Mouse (Mus musculus) lung, adult 2 months (tissue): ENCODE measurements at regions not wholly inside any gene's neighbourhood (a gene's known extent, or its start where the extent isn't known, plus 50 kb on each side); places are given as distances from the start of the nearest gene placed in this dataset.
A peak's percentile ranks its signal among the peaks of the same experiment; 100 is the strongest.

Experiments used
- DNase-seq: peaks from one replicate; pipeline ENCODE4 v3.0.0; 2022
- H3K4me1 ChIP-seq: fragments of 200-500 bp; 2 replicates; pipeline ENCODE4 v1.6.1; 2011; ENCODE audit warnings: low read length; ENCODE audit not compliant: control insufficient read depth, insufficient read depth
- H3K4me3 ChIP-seq: fragments of 200-500 bp; replicated peaks from 2 replicates; pipeline ENCODE3; 2011; ENCODE audit warnings: low read depth, mild to moderate bottlenecking, control low read depth, low read length; ENCODE audit errors: extremely low read depth
- CTCF ChIP-seq: fragments of 200-500 bp; IDR thresholded peaks from 2 replicates; pipeline ENCODE4 v1.5.1; 2011; ENCODE audit warnings: mild to moderate bottlenecking, low read length, control low read depth; ENCODE audit not compliant: insufficient read depth
- POLR2A ChIP-seq: fragments of 200-500 bp; IDR thresholded peaks from 2 replicates; pipeline ENCODE4 v1.6.1; 2011; ENCODE audit warnings: low read depth, mild to moderate bottlenecking, control low read depth, low read length, borderline replicate concordance; ENCODE audit errors: extremely low read depth
- WGBS: fragments of 180-500 bp; shearing (Covaris S2); methylation state at CpG from one replicate; pipeline ENCODE4 v1.1.7; 2018; 5-methylcytosine and 5-hydroxymethylcytosine counted together

DNA sequence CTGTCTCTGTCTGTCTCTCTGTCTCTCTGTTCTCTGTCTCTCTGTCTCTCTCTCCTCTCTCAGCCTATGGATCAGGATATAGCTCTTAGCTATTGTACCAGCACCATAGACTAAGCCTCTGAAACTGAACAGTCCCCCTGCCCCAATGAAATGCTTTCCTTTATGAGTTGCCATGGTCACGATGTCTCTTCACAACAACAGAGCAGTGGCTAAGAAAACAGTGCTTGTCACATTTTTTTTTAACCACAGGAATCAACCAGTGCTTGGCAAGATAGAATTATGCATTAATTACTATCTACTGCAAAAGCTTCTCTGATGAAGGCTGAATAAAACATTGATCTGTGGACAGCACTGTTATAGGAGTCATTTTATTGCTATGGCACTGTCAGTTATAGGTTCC, 114.6 kb upstream of the Slco6d1 start:
- no peak for DNase-seq
- TF ChIP-seq CTCF (no peak), POLR2A (no peak)
- H3K4me3 ChIP-seq: no peak overlapping the region
- WGBS: 83% methylated on average over 1 of the region's 1 CpGs
- H3K4me1 ChIP-seq: no peaks in the 10 kb centered on the region

DNA sequence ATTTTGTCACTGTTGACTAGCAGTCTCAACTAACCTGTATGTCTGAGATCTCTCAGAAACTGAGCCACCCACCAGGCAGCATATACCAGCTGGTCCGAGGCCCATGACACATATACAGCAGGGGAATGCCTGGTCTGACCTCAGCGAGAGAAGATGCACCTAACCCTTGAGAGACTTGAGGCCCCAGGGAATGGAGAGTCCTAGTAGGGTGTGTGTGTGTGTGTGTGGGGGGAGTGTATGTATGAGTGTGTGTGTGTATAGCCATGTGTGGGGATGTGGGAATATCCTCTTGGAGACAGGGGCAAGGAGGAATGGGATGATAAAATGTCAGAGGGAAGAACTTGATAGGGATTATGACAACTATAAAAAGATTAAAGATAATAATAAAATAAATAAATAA, 113.4 kb upstream of the Slco6d1 start:
- no peak for TF ChIP-seq POLR2A
- TF ChIP-seq CTCF: no peak
- DNase-seq: no peak
- Histone ChIP-seq H3K4me1 (no peaks in the 10 kb centered on the region), H3K4me3 (no peak overlapping the region)
- WGBS: 98% methylated on average over 2 of the region's 2 CpGs

DNA sequence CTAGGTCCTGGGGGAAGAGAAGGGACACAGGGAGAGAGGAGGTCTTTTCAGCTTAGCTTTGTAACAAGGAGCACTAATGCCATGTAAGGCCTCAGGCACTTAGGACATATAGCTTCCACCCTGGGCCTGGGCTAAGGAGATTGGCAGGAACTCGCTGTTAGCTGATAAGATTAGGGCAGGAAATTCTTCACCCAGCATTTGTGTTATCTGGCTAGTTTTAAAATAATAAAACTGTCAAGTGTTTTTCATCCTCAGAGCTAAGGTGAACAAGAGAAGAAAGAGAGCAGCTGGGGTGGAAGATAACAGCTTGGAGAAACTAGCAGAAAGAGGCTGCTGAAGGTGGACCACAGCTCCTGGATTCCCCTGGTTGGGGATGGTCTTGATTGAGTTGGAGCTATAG, 111.0 kb upstream of the Slco6d1 start:
- DNase-seq: no peak
- TF ChIP-seq CTCF (no peak), POLR2A (no peak)
- no peak overlapping the region for H3K4me3 ChIP-seq
- 33% methylated on average over 1 of the region's 1 CpGs for WGBS
- no peaks in the 10 kb centered on the region for H3K4me1 ChIP-seq

DNA sequence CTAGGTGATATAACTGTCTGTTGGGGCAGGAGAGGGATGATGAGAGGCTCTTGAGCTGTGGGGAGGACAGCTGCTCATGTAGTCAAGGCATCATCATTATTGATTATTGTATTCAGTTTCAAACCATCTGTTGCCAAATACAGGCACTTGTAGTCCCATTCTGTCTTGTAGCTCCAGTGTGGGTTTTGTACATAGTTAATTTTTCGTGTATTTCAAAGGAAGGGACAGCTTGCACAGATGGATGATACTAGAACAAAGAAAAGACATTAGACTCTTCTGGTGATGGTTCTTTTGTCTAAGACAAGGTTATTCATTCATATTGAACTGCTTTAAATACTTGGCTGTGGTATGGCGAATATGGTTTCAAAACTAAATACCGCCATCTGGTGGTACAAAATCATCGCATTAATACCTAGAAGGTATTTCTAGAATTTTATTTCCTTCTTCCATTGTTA, 70.8 kb upstream of the Slco6d1 start:
- no peak for TF ChIP-seq POLR2A
- TF ChIP-seq CTCF: peak; percentile 20; the same call in 1 of the 2 replicates
- Histone ChIP-seq H3K4me3 (no peak overlapping the region), H3K4me1 (no peaks in the 10 kb centered on the region)
- no peak for DNase-seq
- 27% methylated on average over 4 of the region's 4 CpGs for WGBS

DNA sequence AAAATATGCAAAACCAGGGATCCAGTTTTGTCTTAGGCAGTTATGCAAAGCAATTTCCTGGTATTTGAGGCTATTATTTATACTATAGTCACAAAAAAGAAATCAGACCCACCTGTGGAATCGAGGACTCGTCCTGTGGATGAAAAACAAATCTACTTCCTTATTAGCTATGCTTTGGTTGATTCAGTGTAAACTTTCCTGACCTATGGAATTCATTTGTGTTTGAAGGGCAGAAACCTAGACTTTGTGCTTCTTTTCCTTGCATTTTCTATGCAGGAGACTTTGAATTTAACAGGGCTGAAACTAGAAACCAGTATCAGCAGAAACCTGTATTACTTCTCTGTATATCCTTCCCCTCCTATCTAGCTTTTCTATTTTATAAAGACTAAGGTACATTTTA, 70.2 kb upstream of the Slco6d1 start:
- 30% methylated on average over 2 of the region's 2 CpGs for WGBS
- Histone ChIP-seq H3K4me3 (no peak overlapping the region), H3K4me1 (no peaks in the 10 kb centered on the region)
- TF ChIP-seq CTCF: no peak
- TF ChIP-seq POLR2A: no peak
- no peak for DNase-seq

DNA sequence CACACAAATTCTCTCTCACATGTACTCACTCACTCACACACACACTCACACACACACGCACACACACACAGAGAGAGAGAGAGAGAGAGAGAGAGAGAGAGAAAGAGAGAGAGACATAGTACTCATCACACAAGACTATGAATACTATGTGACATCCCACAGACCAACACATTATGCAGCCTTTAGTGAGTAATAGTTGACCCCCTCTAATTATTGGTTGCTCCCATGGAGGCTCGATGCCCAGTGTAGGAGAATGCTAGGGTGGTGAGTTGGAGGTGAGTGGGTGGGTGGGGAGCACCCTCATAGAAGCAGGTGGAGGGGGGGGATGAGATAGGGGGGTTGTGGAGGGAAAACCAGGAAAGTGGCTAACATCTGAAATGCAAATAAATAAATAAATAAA, 69.4 kb upstream of the Slco6d1 start:
- H3K4me3 ChIP-seq: no peak overlapping the region

More for the DNA sequence above, 69.4 kb upstream of the Slco6d1 start:
- no peaks in the 10 kb centered on the region for H3K4me1 ChIP-seq
- TF ChIP-seq CTCF (no peak), POLR2A (no peak)
- WGBS: 90% methylated on average over 2 of the region's 2 CpGs
- DNase-seq: no peak
